Mouse (Mus musculus): ENCODE measurements around the gene Gfod2. TPM values are rescaled to one million over a fixed set of nuclear protein-coding genes. Genes with fewer than 3 reads are reported as not detected.

Gene Gfod2
- polyA plus RNA-seq, 1 experiment = 17.8 TPM

- no peak overlapping the region for H3K27ac ChIP-seq (ENCODE audit: insufficient read depth, low read length)
- TF ChIP-seq CTCF (IDR thresholded peaks at IDR 0.05; ENCODE audit: extremely low read depth, insufficient read depth, low read length) (no peak), POLR2A (IDR thresholded peaks at IDR 0.05; ENCODE audit: extremely low read depth, insufficient read depth, low read length) (no peak)
- H3K4me1 ChIP-seq (ENCODE audit: control insufficient read depth, insufficient read depth, low read length) = peaks cover 10% of the 10 kb centered on the region
Observed at GRCm38 (mm10) chr8:105794009-105794598, 35.6 kb upstream of the Gfod2 start.

DNA sequence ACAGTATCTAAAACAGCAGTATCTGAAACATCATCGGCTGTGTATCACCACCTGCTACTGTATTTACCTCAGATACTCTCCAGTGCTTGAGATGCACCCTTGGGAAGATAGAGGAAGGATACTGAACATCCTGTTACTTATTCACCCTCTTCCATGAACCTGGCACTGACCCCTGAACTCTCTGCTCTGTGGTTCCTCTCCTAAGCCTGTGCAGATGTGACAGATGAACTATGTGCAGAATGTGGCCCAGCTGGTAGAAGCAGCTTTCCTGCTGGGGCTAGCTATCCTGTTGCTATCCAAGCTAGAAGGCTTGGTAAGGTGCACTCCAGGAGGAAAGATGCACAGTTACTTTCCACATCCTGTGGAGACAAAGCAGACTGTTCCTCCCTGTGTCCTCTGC is 34.9 kb upstream of the Gfod2 start:
- no peak overlapping the region for H3K4me3 ChIP-seq (ENCODE audit: insufficient read depth, low read length)

More at GRCm38 (mm10) chr8:105794009-105794598, 35.6 kb upstream of the Gfod2 start:
- no peak overlapping the region for H3K4me3 ChIP-seq (ENCODE audit: insufficient read depth, low read length)

GRCm38 (mm10) chr8:105789626-105790025 is 31.2 kb upstream of the Gfod2 start:
- Histone ChIP-seq H3K4me1 (ENCODE audit: control insufficient read depth, insufficient read depth, low read length) (peaks cover 10% of the 10 kb centered on the region), H3K4me3 (ENCODE audit: insufficient read depth, low read length) (no peak overlapping the region), H3K27ac (ENCODE audit: insufficient read depth, low read length) (no peak overlapping the region)
- no peak for TF ChIP-seq POLR2A (IDR thresholded peaks at IDR 0.05; ENCODE audit: extremely low read depth, insufficient read depth, low read length)
- no peak for TF ChIP-seq CTCF (IDR thresholded peaks at IDR 0.05; ENCODE audit: extremely low read depth, insufficient read depth, low read length)

More for the DNA sequence above, 34.9 kb upstream of the Gfod2 start:
- TF ChIP-seq CTCF (IDR thresholded peaks at IDR 0.05; ENCODE audit: extremely low read depth, insufficient read depth, low read length) = no peak
- no peak for TF ChIP-seq POLR2A (IDR thresholded peaks at IDR 0.05; ENCODE audit: extremely low read depth, insufficient read depth, low read length)
- H3K4me1 ChIP-seq (ENCODE audit: control insufficient read depth, insufficient read depth, low read length) = peaks cover 10% of the 10 kb centered on the region
- no peak overlapping the region for H3K27ac ChIP-seq (ENCODE audit: insufficient read depth, low read length)

DNA sequence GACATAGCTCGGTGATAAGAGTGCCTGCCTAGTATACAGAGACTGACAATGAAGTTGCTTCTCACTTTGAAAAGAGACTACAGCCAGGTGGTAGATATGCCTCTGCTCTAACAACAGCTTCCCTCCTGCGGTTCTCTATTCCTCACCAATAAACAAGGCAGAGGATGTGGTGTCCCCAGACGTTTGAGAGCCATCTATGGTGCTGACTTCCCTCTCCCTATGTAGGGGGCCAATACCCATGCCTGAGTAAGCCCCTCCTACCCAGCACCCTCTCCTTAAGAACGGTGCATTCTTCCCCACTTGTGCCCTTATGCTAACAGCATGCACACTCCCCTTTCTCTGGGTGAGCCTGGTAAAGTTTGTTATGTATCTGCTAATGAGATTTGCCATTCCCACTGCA is 30.5 kb upstream of the Gfod2 start:
- no peak for TF ChIP-seq CTCF (IDR thresholded peaks at IDR 0.05; ENCODE audit: extremely low read depth, insufficient read depth, low read length)
- TF ChIP-seq POLR2A (IDR thresholded peaks at IDR 0.05; ENCODE audit: extremely low read depth, insufficient read depth, low read length) = no peak
- Histone ChIP-seq H3K4me1 (ENCODE audit: control insufficient read depth, insufficient read depth, low read length) (peaks cover 7% of the 10 kb centered on the region), H3K27ac (ENCODE audit: insufficient read depth, low read length) (no peak overlapping the region), H3K4me3 (ENCODE audit: insufficient read depth, low read length) (no peak overlapping the region)

DNA sequence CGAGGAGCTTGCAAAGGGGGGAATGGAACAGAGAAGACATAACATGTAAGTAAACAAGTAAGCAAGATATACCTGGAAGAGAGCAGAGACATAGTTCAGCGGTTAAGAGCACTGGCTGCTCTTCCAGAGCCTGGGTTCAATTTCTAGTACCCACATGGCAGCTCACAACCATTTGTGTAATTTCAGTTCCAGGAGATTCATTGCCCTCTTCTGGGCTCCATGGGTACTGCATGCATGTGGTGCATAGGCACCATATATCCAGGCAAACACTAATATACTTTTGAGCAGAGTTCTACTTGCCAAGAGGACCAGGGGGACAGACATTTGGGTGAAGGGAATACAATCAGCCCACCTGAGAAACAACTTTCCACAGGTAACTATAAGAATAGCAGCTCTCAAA is 29.8 kb upstream of the Gfod2 start:
- Histone ChIP-seq H3K4me1 (ENCODE audit: control insufficient read depth, insufficient read depth, low read length) (peaks cover 5% of the 10 kb centered on the region), H3K27ac (ENCODE audit: insufficient read depth, low read length) (no peak overlapping the region), H3K4me3 (ENCODE audit: insufficient read depth, low read length) (no peak overlapping the region)
- TF ChIP-seq POLR2A (IDR thresholded peaks at IDR 0.05; ENCODE audit: extremely low read depth, insufficient read depth, low read length) (no peak), CTCF (IDR thresholded peaks at IDR 0.05; ENCODE audit: extremely low read depth, insufficient read depth, low read length) (peak; percentile 50)

GRCm38 (mm10) chr8:105780298-105780697 is 21.8 kb upstream of the Gfod2 start:
- Histone ChIP-seq H3K4me3 (ENCODE audit: insufficient read depth, low read length) (no peak overlapping the region), H3K4me1 (ENCODE audit: control insufficient read depth, insufficient read depth, low read length) (no peaks in the 10 kb centered on the region), H3K27ac (ENCODE audit: insufficient read depth, low read length) (no peak overlapping the region)
- TF ChIP-seq POLR2A (IDR thresholded peaks at IDR 0.05; ENCODE audit: extremely low read depth, insufficient read depth, low read length) (no peak), CTCF (IDR thresholded peaks at IDR 0.05; ENCODE audit: extremely low read depth, insufficient read depth, low read length) (no peak)

DNA sequence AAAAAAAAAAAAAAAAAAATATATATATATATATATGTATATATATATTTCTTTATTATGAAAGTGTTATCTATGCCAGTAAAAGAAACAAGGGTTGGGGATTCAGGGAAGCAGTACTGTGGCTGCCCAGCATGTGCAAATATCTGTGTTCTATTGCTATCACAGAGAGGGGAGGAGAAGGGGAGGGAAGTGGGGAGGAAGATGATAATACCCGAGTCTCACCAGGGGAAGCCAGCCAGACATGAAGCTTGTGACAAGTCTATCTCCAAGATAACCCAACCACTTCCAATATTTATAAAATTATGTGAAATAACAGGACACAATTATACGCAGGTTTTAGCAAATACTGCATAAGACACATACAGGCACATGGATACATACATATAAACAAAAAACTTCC is 19.4 kb upstream of the Gfod2 start:
- Histone ChIP-seq H3K4me1 (ENCODE audit: control insufficient read depth, insufficient read depth, low read length) (peaks cover 3% of the 10 kb centered on the region; the same call in 1 of the 2 replicates), H3K4me3 (ENCODE audit: insufficient read depth, low read length) (no peak overlapping the region), H3K27ac (ENCODE audit: insufficient read depth, low read length) (no peak overlapping the region)
- no peak for TF ChIP-seq CTCF (IDR thresholded peaks at IDR 0.05; ENCODE audit: extremely low read depth, insufficient read depth, low read length)
- TF ChIP-seq POLR2A (IDR thresholded peaks at IDR 0.05; ENCODE audit: extremely low read depth, insufficient read depth, low read length) = no peak

GRCm38 (mm10) chr8:105774498-105774897 is 16.0 kb upstream of the Gfod2 start:
- TF ChIP-seq CTCF (IDR thresholded peaks at IDR 0.05; ENCODE audit: extremely low read depth, insufficient read depth, low read length) (no peak), POLR2A (IDR thresholded peaks at IDR 0.05; ENCODE audit: extremely low read depth, insufficient read depth, low read length) (no peak)
- H3K4me1 ChIP-seq (ENCODE audit: control insufficient read depth, insufficient read depth, low read length) = peaks cover 3% of the 10 kb centered on the region; the same call in 1 of the 2 replicates
- no peak overlapping the region for H3K27ac ChIP-seq (ENCODE audit: insufficient read depth, low read length)
- H3K4me3 ChIP-seq (ENCODE audit: insufficient read depth, low read length) = no peak overlapping the region

DNA sequence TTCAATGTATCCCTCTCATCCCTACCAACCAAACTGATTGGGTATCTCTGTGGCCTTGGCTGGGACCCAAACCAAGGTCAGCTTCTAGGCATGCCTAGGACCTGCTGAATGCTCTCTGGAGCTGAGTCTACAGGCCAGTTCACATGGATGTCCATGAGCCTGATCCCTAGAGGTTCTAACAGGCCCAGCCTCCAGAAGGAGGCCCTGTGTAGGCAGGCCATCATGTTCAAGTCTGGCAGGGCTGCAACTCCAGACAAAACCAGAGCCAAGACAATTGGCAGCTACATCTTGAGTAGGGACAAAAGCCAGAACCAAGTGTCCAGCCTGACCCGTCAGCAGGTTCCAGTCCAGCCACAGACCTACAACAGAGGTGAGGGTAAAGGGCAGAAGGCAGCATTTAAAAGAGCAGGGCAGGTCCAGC is 15.0 kb upstream of the Gfod2 start:
- Histone ChIP-seq H3K4me1 (ENCODE audit: control insufficient read depth, insufficient read depth, low read length) (peaks cover 3% of the 10 kb centered on the region; the same call in 1 of the 2 replicates), H3K4me3 (ENCODE audit: insufficient read depth, low read length) (no peak overlapping the region), H3K27ac (ENCODE audit: insufficient read depth, low read length) (no peak overlapping the region)
- TF ChIP-seq CTCF (IDR thresholded peaks at IDR 0.05; ENCODE audit: extremely low read depth, insufficient read depth, low read length) (no peak), POLR2A (IDR thresholded peaks at IDR 0.05; ENCODE audit: extremely low read depth, insufficient read depth, low read length) (no peak)

DNA sequence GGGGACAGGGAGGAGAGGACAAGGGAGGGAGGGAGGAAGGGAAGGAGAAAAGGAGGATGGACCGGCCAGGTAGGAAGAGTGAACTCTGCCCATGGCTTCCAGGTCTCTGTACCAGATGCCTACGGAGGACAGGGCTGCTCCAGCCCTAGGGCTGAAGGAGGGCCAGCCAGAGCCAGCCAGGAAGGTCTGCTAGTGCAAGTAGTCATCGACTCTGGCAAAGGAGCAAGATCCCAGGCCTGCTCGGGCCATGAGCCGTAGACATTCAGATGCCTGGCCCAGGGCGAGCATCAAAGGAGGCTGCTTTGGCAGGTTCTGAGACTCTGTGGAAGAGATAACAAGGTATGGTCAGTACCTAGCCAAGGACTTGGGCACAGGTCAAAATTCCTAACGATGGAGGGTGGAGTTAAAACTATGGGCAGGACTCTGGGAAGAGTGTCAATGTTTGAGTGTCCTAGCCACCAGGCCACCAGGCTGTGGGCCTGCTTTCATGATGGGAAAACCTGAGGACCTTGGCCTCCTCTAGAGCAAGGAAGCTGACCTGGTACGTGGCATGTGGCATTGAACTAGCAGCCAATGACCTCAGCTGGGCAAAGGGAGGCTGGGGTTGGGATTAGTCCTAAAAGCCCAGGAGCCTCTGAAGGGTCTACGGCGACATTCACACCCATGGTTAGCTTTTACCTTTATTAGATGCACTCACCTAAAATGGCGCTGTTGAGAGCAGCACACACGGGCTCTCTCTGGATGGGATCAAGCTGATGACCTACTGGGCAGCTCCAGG is 13.1 kb upstream of the Gfod2 start:
- TF ChIP-seq POLR2A (IDR thresholded peaks at IDR 0.05; ENCODE audit: extremely low read depth, insufficient read depth, low read length) (no peak), CTCF (IDR thresholded peaks at IDR 0.05; ENCODE audit: extremely low read depth, insufficient read depth, low read length) (no peak)
- Histone ChIP-seq H3K27ac (ENCODE audit: insufficient read depth, low read length) (no peak overlapping the region), H3K4me3 (ENCODE audit: insufficient read depth, low read length) (no peak overlapping the region), H3K4me1 (ENCODE audit: control insufficient read depth, insufficient read depth, low read length) (peaks cover 3% of the 10 kb centered on the region; the same call in 1 of the 2 replicates)

All from cortical plate, adult 2 months (tissue).